ENCODE assay signal across 19 mouse cellular contexts in genomic region chr15:101081035-101081548, GRCm38 (mm10). TPM values are rescaled to one million over a fixed set of nuclear protein-coding genes. Genes with fewer than 3 reads are reported as not detected.
A peak's percentile ranks its signal among the peaks of the same experiment; 100 is the strongest.
DNase-seq lines count a peak whose midpoint lies in the region; ATAC-seq lines count a peak whose summit lies in the region.
"Had no signal": no experiment of that assay in that cellular context is flagged by ENCODE, and none has a peak within 500 bp of the region (broad histone marks: within the 10 kb centered on the region; RNA-seq: fewer than 3 reads in every experiment).

No protein-coding gene starts in this region.

- no peaks in the 10 kb centered on the region for H3K9me3 ChIP-seq in liver, embryonic 12.5 days (replicated peaks)
- no peaks in the 10 kb centered on the region for H3K9me3 ChIP-seq in liver, embryonic 11.5 days (ENCODE audit: control insufficient read depth, low read length)
- H3K9me3 ChIP-seq: megakaryocyte, embryonic 14.5 days had no signal

- no peaks in the 10 kb centered on the region for H3K36me3 ChIP-seq in liver, embryonic 12.5 days
- no peaks in the 10 kb centered on the region for H3K36me3 ChIP-seq in liver, embryonic 11.5 days (ENCODE audit: control insufficient read depth, insufficient read depth, low read length)

- peak overlapping the region; percentile 37; the same call in 1 of the 2 replicates for H3K27ac ChIP-seq in liver, embryonic 12.5 days
- no peak overlapping the region; the same call in 1 of the 2 replicates for H3K27ac ChIP-seq in liver, embryonic 11.5 days (ENCODE audit: low read depth, low read length)
- peak overlapping the region; percentile 42 for H3K27ac ChIP-seq in brown adipose tissue, adult 24 weeks (replicated peaks; ENCODE audit: low read depth, low read length)
- H3K27ac ChIP-seq: kidney, postnatal 0 days had no signal

- peak; percentile 22 for DNase-seq in adrenal gland, adult 2 months
- DNase-seq in adrenal gland, postnatal 25 days = no peak
- no peak for DNase-seq in liver, embryonic 11.5 days (ENCODE audit: low spot score)
- peak; percentile 42 for DNase-seq in lung, postnatal 10 days
- DNase-seq in spleen, postnatal 36 days (ENCODE audit: low spot score in 2 of 2) = no peak
- DNase-seq: cerebellum, adult 18-20 months; heart, postnatal 14 days had no signal

- peaks cover 57% of the 10 kb centered on the region for H3K27me3 ChIP-seq in liver, embryonic 12.5 days (replicated peaks)
- H3K27me3 ChIP-seq in liver, embryonic 11.5 days (replicated peaks; ENCODE audit: control insufficient read depth, insufficient read depth, low read length) = peaks cover 47% of the 10 kb centered on the region

- no peak overlapping the region for H3K9ac ChIP-seq in liver, embryonic 12.5 days
- no peak overlapping the region for H3K9ac ChIP-seq in liver, embryonic 11.5 days (ENCODE audit: low read depth, low read length)

- WGBS in liver, embryonic 12.5 days (ENCODE audit: insufficient replicate concordance) = 45% methylated on average over 7 of the region's 7 CpGs
- 65% methylated on average over 7 of the region's 7 CpGs for WGBS in liver, embryonic 11.5 days

- no peak for ATAC-seq in liver, embryonic 12.5 days
- no peak for ATAC-seq in liver, embryonic 11.5 days (replicated peaks; ENCODE audit: low FRiP score)
- ATAC-seq in erythroid progenitor cell, adult 5-6 weeks (replicated peaks; ENCODE audit: low FRiP score, poor library complexity, severe bottlenecking) = no peak
- ATAC-seq: forebrain, embryonic 14.5 days had no signal

- no peak overlapping the region for H3K4me2 ChIP-seq in liver, embryonic 12.5 days
- H3K4me2 ChIP-seq in liver, embryonic 11.5 days = no peak overlapping the region

- peaks cover 37% of the 10 kb centered on the region for H3K4me1 ChIP-seq in liver, embryonic 12.5 days
- peaks cover 11% of the 10 kb centered on the region for H3K4me1 ChIP-seq in liver, embryonic 11.5 days (replicated peaks; ENCODE audit: control insufficient read depth, insufficient read depth, low read length)
- peaks cover 34% of the 10 kb centered on the region for H3K4me1 ChIP-seq in brown adipose tissue, adult 24 weeks (ENCODE audit: control insufficient read depth, insufficient read depth, insufficient read length, low read length)

- no peak overlapping the region for H3K4me3 ChIP-seq in liver, embryonic 12.5 days
- no peak overlapping the region for H3K4me3 ChIP-seq in liver, embryonic 11.5 days (ENCODE audit: low read depth, low read length)
- no peak overlapping the region for H3K4me3 ChIP-seq in brown adipose tissue, adult 24 weeks (ENCODE audit: insufficient read depth, low read depth, low read length)
- H3K4me3 ChIP-seq: megakaryocyte, embryonic 14.5 days; myocyte had no signal

RNA-seq across cellular contexts. Expression of gene Fignl2, which starts 2.7 kb away (rescaled TPM):
- total RNA-seq in adrenal gland, adult 2 months (2021) = 1 to 10 TPM; 6.3 to 8.7 TPM
- 11.8 and 16.1 TPM in 2 replicates for polyA plus RNA-seq in adrenal gland, adult 2 months (2012; rRNA removed)
- 9.0 and 10.2 TPM in 2 replicates for total RNA-seq in adrenal gland, postnatal 25 days (2021)
- 0.17 and 0.25 TPM in 2 replicates for polyA plus RNA-seq in liver, embryonic 12.5 days (2016; fragmentation: Nextera tagmentation; extraction: Ambion mirVana)
- 0.27 and 0.40 TPM in 2 replicates for polyA plus RNA-seq in liver, embryonic 11.5 days (2014; fragmentation: Nextera tagmentation; extraction: Ambion mirVana)
- polyA plus RNA-seq in brown adipose tissue, adult 24 weeks (2012; ENCODE audit: insufficient read depth, insufficient read length, missing spikeins) = 2.9 and 3.0 TPM in 2 replicates
- not detected in 2 replicates for total RNA-seq in erythroid progenitor cell, adult 5-6 weeks (2015; ENCODE audit: low replicate concordance)
- total RNA-seq in erythroid progenitor cell, adult 5-6 weeks (2017; ENCODE audit: low replicate concordance) = not detected in 2 replicates
- polyA plus RNA-seq: forebrain, embryonic 14.5 days had no signal

RNA-seq across cellular contexts. Expression of gene Gm47841, which starts 33.9 kb away (rescaled TPM):
- total RNA-seq in adrenal gland, adult 2 months (2021) = under 1 TPM; 0.37 to 0.45 TPM
- polyA plus RNA-seq in adrenal gland, adult 2 months (2012; rRNA removed) = 0.37 TPM in 1 of 2 replicates, not detected in the other
- not detected in 2 replicates for total RNA-seq in adrenal gland, postnatal 25 days (2021)
- not detected in 2 replicates for polyA plus RNA-seq in liver, embryonic 12.5 days (2016; fragmentation: Nextera tagmentation; extraction: Ambion mirVana)
- polyA plus RNA-seq in liver, embryonic 11.5 days (2014; fragmentation: Nextera tagmentation; extraction: Ambion mirVana) = not detected in 2 replicates
- not detected in 2 replicates for polyA plus RNA-seq in brown adipose tissue, adult 24 weeks (2012; ENCODE audit: insufficient read depth, insufficient read length, missing spikeins)
- not detected in 2 replicates for total RNA-seq in erythroid progenitor cell, adult 5-6 weeks (2015; ENCODE audit: low replicate concordance)
- total RNA-seq in erythroid progenitor cell, adult 5-6 weeks (2017; ENCODE audit: low replicate concordance) = not detected in 2 replicates
- total RNA-seq: heart, postnatal 14 days; layer of hippocampus, postnatal 25 days; liver, adult 2 months had no signal
- polyA plus RNA-seq: forebrain, embryonic 14.5 days; kidney, postnatal 0 days; liver, adult 2 months; myocyte; small intestine, adult 2 months had no signal

RNA-seq across cellular contexts. Expression of gene Ankrd33, which starts 34.5 kb away (rescaled TPM):
- 1 to 10 TPM in 1 of 2 experiments, under 1 TPM in 1; 0.59 to 1.0 TPM for total RNA-seq in adrenal gland, adult 2 months (2021)
- 0.10 TPM in 1 of 2 replicates, not detected in the other for polyA plus RNA-seq in adrenal gland, adult 2 months (2012; rRNA removed)
- 0.62 and 0.64 TPM in 2 replicates for total RNA-seq in adrenal gland, postnatal 25 days (2021)
- polyA plus RNA-seq in liver, embryonic 12.5 days (2016; fragmentation: Nextera tagmentation; extraction: Ambion mirVana) = not detected in 2 replicates
- polyA plus RNA-seq in liver, embryonic 11.5 days (2014; fragmentation: Nextera tagmentation; extraction: Ambion mirVana) = not detected in 2 replicates
- polyA plus RNA-seq in brown adipose tissue, adult 24 weeks (2012; ENCODE audit: insufficient read depth, insufficient read length, missing spikeins) = not detected in 2 replicates
- not detected in 2 replicates for total RNA-seq in erythroid progenitor cell, adult 5-6 weeks (2015; ENCODE audit: low replicate concordance)
- not detected in 2 replicates for total RNA-seq in erythroid progenitor cell, adult 5-6 weeks (2017; ENCODE audit: low replicate concordance)
- total RNA-seq: gastrocnemius, postnatal 4 days; heart, postnatal 14 days; layer of hippocampus, postnatal 25 days; liver, adult 2 months had no signal
- polyA plus RNA-seq: forebrain, embryonic 14.5 days; kidney, postnatal 0 days; liver, adult 2 months; myocyte; small intestine, adult 2 months; urinary bladder, adult 2 months had no signal

RNA-seq across cellular contexts. Expression of gene Acvrl1, which starts 47.2 kb away (rescaled TPM):
- total RNA-seq in adrenal gland, adult 2 months (2021) = 10 to 100 TPM; 15.0 to 22.6 TPM
- 20.9 and 23.3 TPM in 2 replicates for polyA plus RNA-seq in adrenal gland, adult 2 months (2012; rRNA removed)
- 11.1 and 15.5 TPM in 2 replicates for total RNA-seq in adrenal gland, postnatal 25 days (2021)
- 1.8 TPM in 2 replicates for polyA plus RNA-seq in liver, embryonic 12.5 days (2016; fragmentation: Nextera tagmentation; extraction: Ambion mirVana)
- 2.5 TPM in 2 replicates for polyA plus RNA-seq in liver, embryonic 11.5 days (2014; fragmentation: Nextera tagmentation; extraction: Ambion mirVana)
- 9.4 and 13.7 TPM in 2 replicates for polyA plus RNA-seq in brown adipose tissue, adult 24 weeks (2012; ENCODE audit: insufficient read depth, insufficient read length, missing spikeins)
- 1.1 and 23.1 TPM in 2 replicates for total RNA-seq in erythroid progenitor cell, adult 5-6 weeks (2015; ENCODE audit: low replicate concordance)
- 0.08 and 1.3 TPM in 2 replicates for total RNA-seq in erythroid progenitor cell, adult 5-6 weeks (2017; ENCODE audit: low replicate concordance)

Comparison
In these comparisons a context has a peak if more than half of its experiments do, and no peak if none do; other contexts are left out.
1. DNase-seq: peak in adrenal gland, adult 2 months (single experiment) and lung, postnatal 10 days (single experiment); none in adrenal gland, postnatal 25 days (single experiment), liver, embryonic 11.5 days (single experiment) and spleen, postnatal 36 days (0 of 2).